Mouse (Mus musculus): ENCODE data around the gene Chat.

Gene Chat

DNA sequence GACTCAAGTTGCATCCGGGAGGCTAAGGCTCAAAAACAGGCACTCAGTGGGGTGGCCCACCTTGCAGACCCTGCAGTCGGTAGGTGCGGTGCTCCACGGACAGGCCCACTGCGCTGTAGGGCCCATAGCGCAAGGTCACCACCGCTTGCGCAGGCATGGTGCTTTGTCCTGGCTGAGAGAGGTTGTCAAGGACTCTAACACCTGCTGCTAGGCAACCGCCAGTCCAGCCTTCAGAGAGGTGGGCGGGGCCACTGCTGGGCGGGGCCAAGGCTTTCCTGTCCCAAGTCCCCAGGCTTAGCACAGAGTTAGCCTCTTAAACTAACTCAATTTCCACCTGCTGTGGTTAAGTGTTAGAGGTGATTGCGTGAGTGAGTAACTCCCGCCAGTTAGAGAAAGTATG lies 77.6 kb downstream of the Chat start, which contains the start of gene 1700024G13Rik:
1700024G13Rik (minus strand) TSS at position 196 of the 400 bp plus-strand sequence.
- no peak for TF ChIP-seq GATA4 (IDR thresholded peaks at IDR 0.05; ENCODE audit: insufficient replicate concordance, low read length)

- TF ChIP-seq GATA4 (IDR thresholded peaks at IDR 0.05; ENCODE audit: insufficient replicate concordance, low read length) = no peak
Observed at GRCm38 (mm10) chr14:32381619-32382018, 84.2 kb downstream of the Chat start.

- TF ChIP-seq GATA4 (IDR thresholded peaks at IDR 0.05; ENCODE audit: insufficient replicate concordance, low read length) = no peak
Observed at GRCm38 (mm10) chr14:32381066-32381465, 84.7 kb downstream of the Chat start.

- TF ChIP-seq GATA4 (IDR thresholded peaks at IDR 0.05; ENCODE audit: insufficient replicate concordance, low read length) = no peak
Observed at GRCm38 (mm10) chr14:32380099-32380480, 85.7 kb downstream of the Chat start.

DNA sequence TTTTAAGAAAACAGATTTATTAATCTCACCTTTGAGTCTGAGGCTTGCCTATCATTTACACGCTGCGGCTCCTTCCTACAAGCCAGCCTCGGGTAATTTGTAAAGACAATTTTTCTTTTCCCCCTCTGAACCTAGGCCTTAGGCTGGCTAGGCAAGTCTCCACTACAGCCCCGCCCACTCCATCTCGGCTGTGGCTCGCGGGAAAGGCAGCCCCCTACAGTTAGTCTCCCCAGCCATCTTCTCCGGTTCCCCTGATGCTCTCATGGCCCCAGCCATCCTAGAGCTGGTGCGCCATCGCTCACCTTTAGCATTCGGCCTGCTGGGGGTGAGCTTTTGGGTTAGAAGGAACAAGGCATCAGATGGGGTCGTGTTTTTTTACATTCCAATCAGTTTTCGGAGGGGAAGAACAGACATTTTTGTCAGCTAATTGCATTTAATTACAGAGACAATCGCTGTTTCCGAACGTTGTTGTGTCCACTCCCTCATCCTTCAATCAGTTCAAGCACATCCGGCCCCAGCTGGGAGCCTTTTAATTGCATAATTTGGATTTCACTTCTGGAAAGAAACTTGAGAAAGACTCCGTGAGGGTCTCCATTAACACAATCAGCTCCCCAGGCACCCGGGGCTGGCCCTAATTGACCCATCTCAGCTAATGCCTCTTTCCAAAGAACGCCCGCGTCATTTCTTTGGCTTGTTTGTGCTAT lies 86.2 kb downstream of the Chat start:
- TF ChIP-seq GATA4 (IDR thresholded peaks at IDR 0.05; ENCODE audit: insufficient replicate concordance, low read length) = no peak

GRCm38 (mm10) chr14:32372510-32372909 lies 93.3 kb downstream of the Chat start:
- TF ChIP-seq GATA4 (IDR thresholded peaks at IDR 0.05; ENCODE audit: insufficient replicate concordance, low read length) = no peak

DNA sequence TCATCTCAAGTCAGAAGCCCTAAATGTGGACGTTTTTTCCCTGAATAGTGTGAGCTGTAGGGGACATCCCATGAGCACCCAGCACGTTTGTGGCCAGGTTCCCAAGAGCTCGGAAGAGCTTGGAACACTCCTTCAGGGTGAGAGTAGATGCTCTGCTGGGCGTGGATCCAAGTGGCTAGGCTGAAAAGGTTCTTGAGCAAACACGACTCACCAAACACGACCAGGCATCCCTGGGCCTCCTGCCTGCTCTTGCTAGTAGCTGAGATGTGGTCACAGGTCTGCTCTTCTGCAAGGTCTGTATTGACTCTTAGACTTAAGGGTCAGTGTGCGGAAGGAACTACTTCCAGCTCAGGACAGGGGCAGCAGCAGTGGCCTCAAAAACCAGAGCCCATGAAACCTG lies 96.0 kb downstream of the Chat start:
- no peak for TF ChIP-seq GATA4 (IDR thresholded peaks at IDR 0.05; ENCODE audit: insufficient replicate concordance, low read length)

GRCm38 (mm10) chr14:32364359-32364758 lies 101.4 kb downstream of the Chat start:
- no peak for TF ChIP-seq GATA4 (IDR thresholded peaks at IDR 0.05; ENCODE audit: insufficient replicate concordance, low read length)

Data from liver, adult (tissue).